Mouse (Mus musculus) brain, embryonic 14.5 days (tissue): ENCODE measurements around the gene Zfp146.

ENCODE experiments used
- CTCF ChIP-seq: fragments of 200-500 bp; IDR thresholded peaks from 2 replicates; pipeline ENCODE4 v1.5.1; 2012; ENCODE audit warnings: inconsistent platforms, mild to moderate bottlenecking, moderate library complexity, borderline replicate concordance; ENCODE audit not compliant: insufficient read depth, insufficient read length; ENCODE audit errors: extremely low read depth
- POLR2A ChIP-seq: fragments of 200-500 bp; IDR thresholded peaks from 2 replicates; pipeline ENCODE4 v1.6.1; 2012; ENCODE audit warnings: mild to moderate bottlenecking, inconsistent platforms, borderline replicate concordance; ENCODE audit not compliant: poor library complexity, insufficient read depth, insufficient read length, severe bottlenecking; ENCODE audit errors: extremely low read depth

GRCm38 (mm10) chr7:30189116-30189491 is 19.6 kb upstream of the Zfp146 start:
- no peak for TF ChIP-seq CTCF
- no peak for TF ChIP-seq POLR2A
